Comparison of ENCODE assay signal across 14 mouse cellular contexts in the genomic region with DNA sequence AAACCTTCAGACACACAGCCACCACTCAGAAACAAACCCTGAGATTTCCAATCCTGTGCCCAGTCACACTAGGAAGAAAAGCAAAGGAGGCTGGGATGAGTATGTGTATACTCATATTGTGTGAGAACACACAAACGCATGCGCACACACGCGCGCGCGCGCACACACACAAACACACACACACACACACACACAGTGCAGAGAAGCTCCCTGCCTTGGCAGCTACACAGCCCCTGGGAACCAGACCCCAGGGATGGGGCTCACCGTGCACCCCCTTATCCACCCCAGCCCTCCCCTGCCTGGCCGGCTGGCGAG. TPM values are rescaled to one million over a fixed set of nuclear protein-coding genes. Genes with fewer than 3 reads are reported as not detected.
DNase-seq lines count a peak whose midpoint lies in the region; ATAC-seq and TF ChIP-seq lines count a peak whose summit lies in the region.
"Had no signal": no experiment of that assay in that cellular context is flagged by ENCODE, and none has a peak within 500 bp of the region (broad histone marks: within the 10 kb centered on the region; RNA-seq: fewer than 3 reads in every experiment).

No protein-coding gene starts in this region.

- ATAC-seq in stomach, embryonic 14.5 days (ENCODE audit: insufficient number of reproducible peaks, insufficient read depth, low FRiP score, low read depth), result peak; percentile 18; the same call in 1 of the 2 replicates
- ATAC-seq in stomach, postnatal 0 days (ENCODE audit: low FRiP score, low TSS enrichment), result no peak
- peak; percentile 24 for ATAC-seq in hindbrain, embryonic 14.5 days (ENCODE audit: low FRiP score)
- ATAC-seq in liver, postnatal 0 days, result no peak

- H3K4me1 ChIP-seq in stomach, embryonic 14.5 days (ENCODE audit: control insufficient read depth, insufficient read depth, low read length), result no peaks in the 10 kb centered on the region
- H3K4me1 ChIP-seq in stomach, postnatal 0 days (replicated peaks; ENCODE audit: control insufficient read depth, insufficient read depth), result peaks cover 2% of the 10 kb centered on the region; the same call in 1 of the 2 replicates
- peaks cover 15% of the 10 kb centered on the region for H3K4me1 ChIP-seq in hindbrain, embryonic 14.5 days (replicated peaks; ENCODE audit: control insufficient read depth, insufficient read depth, low read length)
- peaks cover 15% of the 10 kb centered on the region for H3K4me1 ChIP-seq in liver, postnatal 0 days (ENCODE audit: insufficient read depth)

- H3K4me2 ChIP-seq in stomach, embryonic 14.5 days (replicated peaks; ENCODE audit: low read depth, low read length), result no peak overlapping the region
- H3K4me2 ChIP-seq in stomach, postnatal 0 days (replicated peaks; ENCODE audit: low read depth), result no peak overlapping the region
- H3K4me2 ChIP-seq in hindbrain, embryonic 14.5 days (replicated peaks), result no peak overlapping the region
- H3K4me2 ChIP-seq in liver, postnatal 0 days (ENCODE audit: low read depth, low read length), result no peak overlapping the region
- H3K4me2 ChIP-seq: heart, embryonic 13.5 days; limb, embryonic 12.5 days had no signal

- 0 out of 2 replicates have a peak, but pooled peaks cover 8% of the 10 kb centered on the region for H3K27me3 ChIP-seq in stomach, embryonic 14.5 days (ENCODE audit: control insufficient read depth, insufficient read depth, low read length)
- no peaks in the 10 kb centered on the region for H3K27me3 ChIP-seq in stomach, postnatal 0 days (ENCODE audit: control insufficient read depth, insufficient read depth, low read length)
- peaks cover 9% of the 10 kb centered on the region for H3K27me3 ChIP-seq in hindbrain, embryonic 14.5 days (ENCODE audit: control insufficient read depth, insufficient read depth, low read length)
- peaks cover 14% of the 10 kb centered on the region for H3K27me3 ChIP-seq in liver, postnatal 0 days (ENCODE audit: insufficient read depth, low read length)

- peak; percentile 92 for DNase-seq in heart, adult 11 months
- no peak for DNase-seq in heart, postnatal 25 days (ENCODE audit: low spot score)
- no peak for DNase-seq in stomach, postnatal 0 days (ENCODE audit: low spot score)
- no peak for DNase-seq in hindbrain, embryonic 14.5 days (ENCODE audit: low spot score)
- no peak for DNase-seq in ovary, adult 18-20 months (ENCODE audit: low spot score)
- no peak for DNase-seq in liver, postnatal 0 days
- DNase-seq: lung, postnatal 10 days; right cerebral cortex, adult 18-20 months; spleen, adult 18-20 months had no signal

- no peak for TF ChIP-seq EP300 in stomach, postnatal 0 days (optimal IDR thresholded peaks at IDR 0.05)
- no peak for TF ChIP-seq EP300 in liver, postnatal 0 days (IDR thresholded peaks at IDR 0.05; ENCODE audit: low read depth)

- no peak for TF ChIP-seq CTCF in stomach, postnatal 0 days (IDR thresholded peaks at IDR 0.05; ENCODE audit: low read depth)
- TF ChIP-seq CTCF in liver, postnatal 0 days (IDR thresholded peaks at IDR 0.05; ENCODE audit: low read depth), result no peak

- no peaks in the 10 kb centered on the region for H3K9me3 ChIP-seq in stomach, embryonic 14.5 days (ENCODE audit: control insufficient read depth, low read depth, low read length)
- no peaks in the 10 kb centered on the region for H3K9me3 ChIP-seq in stomach, postnatal 0 days (ENCODE audit: control insufficient read depth, low read length)
- H3K9me3 ChIP-seq in hindbrain, embryonic 14.5 days (ENCODE audit: control insufficient read depth, low read length), result no peaks in the 10 kb centered on the region
- H3K9me3 ChIP-seq in liver, postnatal 0 days (ENCODE audit: low read length), result no peaks in the 10 kb centered on the region
- H3K9me3 ChIP-seq: heart, embryonic 13.5 days; limb, embryonic 12.5 days; megakaryocyte, embryonic 14.5 days had no signal

- intact Hi-C loops in heart, postnatal 25 days (cut with DNase I), result no loop called here

- 88% methylated on average over 11 of the region's 11 CpGs for WGBS in stomach, embryonic 14.5 days
- 80% methylated on average over 11 of the region's 11 CpGs for WGBS in stomach, postnatal 0 days
- 74% methylated on average over 11 of the region's 11 CpGs for WGBS in hindbrain, embryonic 14.5 days
- WGBS in liver, postnatal 0 days (ENCODE audit: insufficient replicate concordance), result 92% methylated on average over 11 of the region's 11 CpGs

- no peak overlapping the region for H3K27ac ChIP-seq in stomach, embryonic 14.5 days (ENCODE audit: low read length)
- no peak overlapping the region for H3K27ac ChIP-seq in stomach, postnatal 0 days (replicated peaks)
- H3K27ac ChIP-seq in hindbrain, embryonic 14.5 days, result peak overlapping the region; percentile 81
- no peak overlapping the region for H3K27ac ChIP-seq in liver, postnatal 0 days (ENCODE audit: low read depth)
- H3K27ac ChIP-seq: heart, embryonic 13.5 days; limb, embryonic 12.5 days; liver, embryonic 14.5 days had no signal

- no peaks in the 10 kb centered on the region for H3K36me3 ChIP-seq in stomach, embryonic 14.5 days (ENCODE audit: control insufficient read depth, insufficient read depth, low read length)
- no peaks in the 10 kb centered on the region for H3K36me3 ChIP-seq in stomach, postnatal 0 days (ENCODE audit: control insufficient read depth, insufficient read depth, low read length)
- H3K36me3 ChIP-seq in hindbrain, embryonic 14.5 days (replicated peaks; ENCODE audit: control insufficient read depth, insufficient read depth), result no peaks in the 10 kb centered on the region
- no peaks in the 10 kb centered on the region for H3K36me3 ChIP-seq in liver, postnatal 0 days (replicated peaks; ENCODE audit: insufficient read depth, low read length)
- H3K36me3 ChIP-seq: limb, embryonic 12.5 days had no signal

- no peak overlapping the region for H3K4me3 ChIP-seq in stomach, embryonic 14.5 days (ENCODE audit: low read depth, low read length)
- H3K4me3 ChIP-seq in stomach, postnatal 0 days (ENCODE audit: low read depth, low read length), result no peak overlapping the region
- H3K4me3 ChIP-seq in hindbrain, embryonic 14.5 days (replicated peaks; ENCODE audit: low read length), result no peak overlapping the region
- no peak overlapping the region for H3K4me3 ChIP-seq in liver, postnatal 0 days (ENCODE audit: low read depth, low read length)
- H3K4me3 ChIP-seq: heart, embryonic 13.5 days; limb, embryonic 12.5 days; megakaryocyte, embryonic 14.5 days had no signal

- H3K9ac ChIP-seq in stomach, embryonic 14.5 days (replicated peaks; ENCODE audit: low read depth, low read length), result no peak overlapping the region
- H3K9ac ChIP-seq in stomach, postnatal 0 days (ENCODE audit: low read length), result no peak overlapping the region
- H3K9ac ChIP-seq in hindbrain, embryonic 14.5 days, result no peak overlapping the region
- no peak overlapping the region for H3K9ac ChIP-seq in liver, postnatal 0 days (replicated peaks)
- H3K9ac ChIP-seq: limb, embryonic 12.5 days; liver, embryonic 14.5 days had no signal

RNA-seq across cellular contexts. Expression of a gene that starts 8.4 kb away (rescaled TPM):
- total RNA-seq in heart, postnatal 25 days (2021), result 10 to 100 TPM in 1 of 2 experiments, 1 to 10 TPM in 1; 9.6 to 10.3 TPM
- polyA plus RNA-seq in stomach, embryonic 14.5 days (2014; fragmentation: Nextera tagmentation; extraction: Ambion mirVana), result 7.1 and 7.6 TPM in 2 replicates
- polyA plus RNA-seq in stomach, postnatal 0 days (2015; fragmentation: Nextera tagmentation; extraction: Ambion mirVana), result 3.3 TPM in 2 replicates
- polyA plus RNA-seq in hindbrain, embryonic 14.5 days (2014; fragmentation: Nextera tagmentation; extraction: Ambion mirVana), result 13.5 and 14.6 TPM in 2 replicates
- 2.4 and 2.5 TPM in 2 replicates for polyA plus RNA-seq in liver, postnatal 0 days (2015; fragmentation: Nextera tagmentation; extraction: Ambion mirVana)

RNA-seq across cellular contexts. Expression of a gene that starts 14.1 kb away (rescaled TPM):
- total RNA-seq in heart, postnatal 25 days (2021), result 100 to 1,000 TPM; 287 to 311 TPM
- polyA plus RNA-seq in stomach, embryonic 14.5 days (2014; fragmentation: Nextera tagmentation; extraction: Ambion mirVana), result 37.8 and 40.5 TPM in 2 replicates
- 36.5 and 36.6 TPM in 2 replicates for polyA plus RNA-seq in stomach, postnatal 0 days (2015; fragmentation: Nextera tagmentation; extraction: Ambion mirVana)
- polyA plus RNA-seq in hindbrain, embryonic 14.5 days (2014; fragmentation: Nextera tagmentation; extraction: Ambion mirVana), result 78.8 and 82.4 TPM in 2 replicates
- polyA plus RNA-seq in liver, postnatal 0 days (2015; fragmentation: Nextera tagmentation; extraction: Ambion mirVana), result 4.7 and 5.4 TPM in 2 replicates

RNA-seq across cellular contexts. Expression of a gene that starts 17.1 kb away (rescaled TPM):
- total RNA-seq in heart, postnatal 25 days (2021), result 10 to 100 TPM; 28.9 to 30.0 TPM
- 49.5 and 50.5 TPM in 2 replicates for polyA plus RNA-seq in stomach, embryonic 14.5 days (2014; fragmentation: Nextera tagmentation; extraction: Ambion mirVana)
- 38.5 and 39.3 TPM in 2 replicates for polyA plus RNA-seq in stomach, postnatal 0 days (2015; fragmentation: Nextera tagmentation; extraction: Ambion mirVana)
- 35.0 and 37.4 TPM in 2 replicates for polyA plus RNA-seq in hindbrain, embryonic 14.5 days (2014; fragmentation: Nextera tagmentation; extraction: Ambion mirVana)
- polyA plus RNA-seq in liver, postnatal 0 days (2015; fragmentation: Nextera tagmentation; extraction: Ambion mirVana), result 31.9 and 34.9 TPM in 2 replicates

RNA-seq across cellular contexts. Expression of a gene that starts 26.3 kb away (rescaled TPM):
- 10 to 100 TPM; 80.8 to 81.1 TPM for total RNA-seq in heart, postnatal 25 days (2021)
- polyA plus RNA-seq in stomach, embryonic 14.5 days (2014; fragmentation: Nextera tagmentation; extraction: Ambion mirVana), result 119 and 125 TPM in 2 replicates
- polyA plus RNA-seq in stomach, postnatal 0 days (2015; fragmentation: Nextera tagmentation; extraction: Ambion mirVana), result 69.8 and 70.6 TPM in 2 replicates
- 75.7 and 81.1 TPM in 2 replicates for polyA plus RNA-seq in hindbrain, embryonic 14.5 days (2014; fragmentation: Nextera tagmentation; extraction: Ambion mirVana)
- polyA plus RNA-seq in liver, postnatal 0 days (2015; fragmentation: Nextera tagmentation; extraction: Ambion mirVana), result 154 and 164 TPM in 2 replicates

RNA-seq across cellular contexts. Expression of a gene that starts 32.5 kb away (rescaled TPM):
- 100 to 1,000 TPM; 365 to 441 TPM for total RNA-seq in heart, postnatal 25 days (2021)
- 669 and 791 TPM in 2 replicates for polyA plus RNA-seq in stomach, embryonic 14.5 days (2014; fragmentation: Nextera tagmentation; extraction: Ambion mirVana)
- 522 and 537 TPM in 2 replicates for polyA plus RNA-seq in stomach, postnatal 0 days (2015; fragmentation: Nextera tagmentation; extraction: Ambion mirVana)
- polyA plus RNA-seq in hindbrain, embryonic 14.5 days (2014; fragmentation: Nextera tagmentation; extraction: Ambion mirVana), result 574 and 709 TPM in 2 replicates
- 331 and 375 TPM in 2 replicates for polyA plus RNA-seq in liver, postnatal 0 days (2015; fragmentation: Nextera tagmentation; extraction: Ambion mirVana)

Comparison
In these comparisons a context has a peak if more than half of its experiments do, and no peak if none do; other contexts are left out.
1. ATAC-seq: peak in stomach, embryonic 14.5 days (single experiment) and hindbrain, embryonic 14.5 days (single experiment); none in stomach, postnatal 0 days (single experiment) and liver, postnatal 0 days (single experiment).